Mouse (Mus musculus): ENCODE results near the gene Ypel3. TPM values are rescaled to one million over a fixed set of nuclear protein-coding genes. Genes with fewer than 3 reads are reported as not detected.

The Ypel3 gene
- total and polyA plus RNA-seq, 3 experiments: 33.9 to 44.0 (median 38.9) TPM

DNA sequence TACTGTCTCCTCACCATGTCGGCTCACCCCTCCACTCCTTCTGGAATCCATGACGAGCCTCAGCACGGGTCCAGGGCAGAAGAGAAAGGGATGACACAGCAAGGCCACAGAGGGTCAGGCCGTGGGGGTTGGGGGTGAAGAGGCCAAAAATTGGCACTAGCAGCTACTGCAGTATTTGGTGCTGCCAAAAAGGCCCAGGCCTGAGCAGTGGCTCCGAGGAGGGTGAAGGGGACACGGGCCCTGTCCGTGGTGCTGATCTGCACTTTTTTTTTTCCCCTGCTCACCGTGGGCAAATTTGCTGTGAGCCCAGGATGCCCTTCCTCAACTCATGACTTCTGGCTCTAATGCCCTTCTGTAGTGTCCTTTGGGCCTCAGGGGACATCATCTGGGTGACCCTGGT is 48.6 kb downstream of the Ypel3 start:
- H3K4me3 ChIP-seq (replicated peaks in 1 of 3; ENCODE audit: low read depth in 2 of 3, low read length in 2 of 3, poor library complexity in 1 of 3): no peak overlapping the region
- H3K36me3 ChIP-seq (replicated peaks in 1 of 2; ENCODE audit: control insufficient read depth in 1 of 2, insufficient read depth in 1 of 2, low read length in 1 of 2): no peaks in the 10 kb centered on the region
- H3K4me1 ChIP-seq (ENCODE audit: control insufficient read depth in 1 of 2, insufficient read depth in 2 of 2): peaks cover 7 to 8% of the 10 kb centered on the region in 2 experiments; a peak in 2 of 4 replicates
- TF ChIP-seq CHD1 (IDR thresholded peaks at IDR 0.05; ENCODE audit: low read depth, low read length) (no peak), MEF2A (IDR thresholded peaks at IDR 0.05; ENCODE audit: borderline replicate concordance, low read depth, low read length) (no peak), POLR2A (IDR thresholded peaks at IDR 0.05; ENCODE audit: low read depth, low read length) (no peak), ZNF384 (IDR thresholded peaks at IDR 0.05; ENCODE audit: low read depth, low read length) (peak; percentile 77), MAX (IDR thresholded peaks at IDR 0.05; ENCODE audit: low read length) (no peak), JUND (conservative IDR thresholded peaks at IDR 0.05; ENCODE audit: low read depth, low read length) (no peak), MAFK (IDR thresholded peaks at IDR 0.05; ENCODE audit: insufficient replicate concordance, low read length) (no peak), RAD21 (IDR thresholded peaks at IDR 0.05; ENCODE audit: low read depth, low read length) (no peak)
- no peaks in the 10 kb centered on the region for H3K79me2 ChIP-seq (replicated peaks; ENCODE audit: control insufficient read depth, extremely low read depth, insufficient read depth, poor library complexity, severe bottlenecking)
- H3K27me3 ChIP-seq (replicated peaks): peaks cover 52% of the 10 kb centered on the region
- no peaks in the 10 kb centered on the region for H3K9me3 ChIP-seq (replicated peaks; ENCODE audit: low read length)
- H3K4me2 ChIP-seq (ENCODE audit: insufficient read depth, low read depth, poor library complexity, severe bottlenecking): no peak overlapping the region
- in situ Hi-C loops (cut with MboI; ENCODE audit: low pct_ligation_motif_present, low pct_unique_long_range_greater_than_20kb, low sequenced_read_pairs): no loop called here
- H3K9ac ChIP-seq (ENCODE audit: insufficient read depth, low read depth): no peak overlapping the region
- no peak overlapping the region for H3K27ac ChIP-seq (ENCODE audit: insufficient read depth, low read depth)
- no peak for DNase-seq (ENCODE audit: extremely low read depth)
- dilution Hi-C loops (cut with MboI; ENCODE audit: extremely low pct_ligation_motif_present, extremely low pct_unique_long_range_greater_than_20kb, low sequenced_read_pairs): no loop called here

DNA sequence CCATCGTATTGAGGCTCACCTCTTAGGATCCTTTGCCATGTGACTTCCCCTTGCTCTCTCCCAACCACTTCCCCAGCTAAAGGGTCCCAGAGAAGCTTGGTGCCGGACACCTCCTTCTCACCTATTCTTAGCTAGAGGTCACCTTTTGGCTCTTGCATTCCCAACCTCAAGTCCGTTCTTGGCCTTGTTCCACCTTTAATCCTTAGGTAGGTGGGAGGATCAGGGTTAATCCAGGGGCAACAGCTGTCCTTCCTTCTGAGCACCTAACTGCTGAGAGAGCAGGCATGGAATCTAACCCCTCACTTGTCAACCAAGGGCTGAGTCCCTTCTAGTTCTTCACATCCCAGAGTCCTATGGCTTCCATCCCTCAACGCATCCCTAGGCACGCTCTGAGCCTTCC is 49.2 kb downstream of the Ypel3 start:
- Histone ChIP-seq H3K27ac (ENCODE audit: insufficient read depth, low read depth) (no peak overlapping the region), H3K36me3 (replicated peaks in 1 of 2; ENCODE audit: control insufficient read depth in 1 of 2, insufficient read depth in 1 of 2, low read length in 1 of 2) (no peaks in the 10 kb centered on the region), H3K9ac (ENCODE audit: insufficient read depth, low read depth) (no peak overlapping the region), H3K27me3 (replicated peaks) (peaks cover 57% of the 10 kb centered on the region), H3K4me1 (ENCODE audit: control insufficient read depth in 1 of 2, insufficient read depth in 2 of 2) (peaks cover 7 to 8% of the 10 kb centered on the region in 2 experiments; a peak in 2 of 4 replicates), H3K4me2 (ENCODE audit: insufficient read depth, low read depth, poor library complexity, severe bottlenecking) (no peak overlapping the region), H3K79me2 (replicated peaks; ENCODE audit: control insufficient read depth, extremely low read depth, insufficient read depth, poor library complexity, severe bottlenecking) (no peaks in the 10 kb centered on the region), H3K4me3 (replicated peaks in 1 of 3; ENCODE audit: low read depth in 2 of 3, low read length in 2 of 3, poor library complexity in 1 of 3) (no peak overlapping the region), H3K9me3 (replicated peaks; ENCODE audit: low read length) (no peaks in the 10 kb centered on the region)
- DNase-seq (ENCODE audit: extremely low read depth): no peak
- in situ Hi-C loops (cut with MboI; ENCODE audit: low pct_ligation_motif_present, low pct_unique_long_range_greater_than_20kb, low sequenced_read_pairs): no loop called here
- TF ChIP-seq ZKSCAN1 (IDR thresholded peaks at IDR 0.05; ENCODE audit: borderline replicate concordance, low read depth, low read length): no peak
- TF ChIP-seq RCOR1 (conservative IDR thresholded peaks at IDR 0.05; ENCODE audit: low read depth, low read length): no peak
- no peak for TF ChIP-seq SIN3A (IDR thresholded peaks at IDR 0.05; ENCODE audit: low read length)
- dilution Hi-C loops (cut with MboI; ENCODE audit: extremely low pct_ligation_motif_present, extremely low pct_unique_long_range_greater_than_20kb, low sequenced_read_pairs): no loop called here

Other genes with a start within 250 kb of the Ypel3 start
Only the 20 nearest of the 31 such genes appear.
- 4.9 and 13.9 TPM in 2 replicates for gene Nupr1, start 146.1 kb upstream of the Ypel3 start, total RNA-seq (2012; rRNA removed)
- gene Nupr1, start 146.1 kb upstream of the Ypel3 start, total RNA-seq (2014; rRNA removed): 5.5 and 6.4 TPM in 2 replicates
- gene Nupr1, start 146.1 kb upstream of the Ypel3 start, polyA plus RNA-seq (2012; ENCODE audit: insufficient read length, low read depth): 12.5 and 13.5 TPM in 2 replicates
- 45.9 and 55.6 TPM in 2 replicates for gene Sgf29, start 127.6 kb upstream of the Ypel3 start, total RNA-seq (2012; rRNA removed)
- 20.5 and 31.7 TPM in 2 replicates for gene Sgf29, start 127.6 kb upstream of the Ypel3 start, total RNA-seq (2014; rRNA removed)
- gene Sgf29, start 127.6 kb upstream of the Ypel3 start, polyA plus RNA-seq (2012; ENCODE audit: insufficient read length, low read depth): 70.0 and 71.7 TPM in 2 replicates
- gene Sult1a1, start 100.5 kb upstream of the Ypel3 start, total RNA-seq (2012; rRNA removed): 0.17 and 0.34 TPM in 2 replicates
- 0.80 and 0.87 TPM in 2 replicates for gene Sult1a1, start 100.5 kb upstream of the Ypel3 start, total RNA-seq (2014; rRNA removed)
- 0.87 and 1.4 TPM in 2 replicates for gene Sult1a1, start 100.5 kb upstream of the Ypel3 start, polyA plus RNA-seq (2012; ENCODE audit: insufficient read length, low read depth)
- gene Bola2, start 81.6 kb upstream of the Ypel3 start, total RNA-seq (2012; rRNA removed): 136 and 155 TPM in 2 replicates
- gene Bola2, start 81.6 kb upstream of the Ypel3 start, total RNA-seq (2014; rRNA removed): 60.4 and 72.8 TPM in 2 replicates
- gene Bola2, start 81.6 kb upstream of the Ypel3 start, polyA plus RNA-seq (2012; ENCODE audit: insufficient read length, low read depth): 341 and 353 TPM in 2 replicates
- 5.0 and 5.6 TPM in 2 replicates for gene Slx1b, start 81.2 kb upstream of the Ypel3 start, total RNA-seq (2012; rRNA removed)
- 4.4 and 4.7 TPM in 2 replicates for gene Slx1b, start 81.2 kb upstream of the Ypel3 start, total RNA-seq (2014; rRNA removed)
- gene Slx1b, start 81.2 kb upstream of the Ypel3 start, polyA plus RNA-seq (2012; ENCODE audit: insufficient read length, low read depth): 5.6 and 8.3 TPM in 2 replicates
- gene Coro1a, start 69.2 kb upstream of the Ypel3 start, total RNA-seq (2012; rRNA removed): 287 and 312 TPM in 2 replicates
- gene Coro1a, start 69.2 kb upstream of the Ypel3 start, total RNA-seq (2014; rRNA removed): 349 and 371 TPM in 2 replicates
- 203 and 228 TPM in 2 replicates for gene Coro1a, start 69.2 kb upstream of the Ypel3 start, polyA plus RNA-seq (2012; ENCODE audit: insufficient read length, low read depth)
- 13.2 and 25.3 TPM in 2 replicates for gene Mapk3, start 17.4 kb upstream of the Ypel3 start, total RNA-seq (2012; rRNA removed)
- 20.3 and 22.4 TPM in 2 replicates for gene Mapk3, start 17.4 kb upstream of the Ypel3 start, total RNA-seq (2014; rRNA removed)
- gene Mapk3, start 17.4 kb upstream of the Ypel3 start, polyA plus RNA-seq (2012; ENCODE audit: insufficient read length, low read depth): 38.9 and 48.5 TPM in 2 replicates
- gene Gdpd3, start 10.6 kb upstream of the Ypel3 start, total RNA-seq (2012; rRNA removed): 1.0 and 1.5 TPM in 2 replicates
- 0.63 and 1.3 TPM in 2 replicates for gene Gdpd3, start 10.6 kb upstream of the Ypel3 start, total RNA-seq (2014; rRNA removed)
- 1.6 and 2.2 TPM in 2 replicates for gene Gdpd3, start 10.6 kb upstream of the Ypel3 start, polyA plus RNA-seq (2012; ENCODE audit: insufficient read length, low read depth)
- gene Tbx6, start 4.5 kb downstream of the Ypel3 start, total RNA-seq (2012; rRNA removed): 15.2 and 15.8 TPM in 2 replicates
- 12.3 and 12.8 TPM in 2 replicates for gene Tbx6, start 4.5 kb downstream of the Ypel3 start, total RNA-seq (2014; rRNA removed)
- gene Tbx6, start 4.5 kb downstream of the Ypel3 start, polyA plus RNA-seq (2012; ENCODE audit: insufficient read length, low read depth): 29.2 and 31.5 TPM in 2 replicates
- gene Ppp4c, start 15.5 kb downstream of the Ypel3 start, total RNA-seq (2012; rRNA removed): 201 and 213 TPM in 2 replicates
- 175 and 195 TPM in 2 replicates for gene Ppp4c, start 15.5 kb downstream of the Ypel3 start, total RNA-seq (2014; rRNA removed)
- gene Ppp4c, start 15.5 kb downstream of the Ypel3 start, polyA plus RNA-seq (2012; ENCODE audit: insufficient read length, low read depth): 161 and 168 TPM in 2 replicates
- gene Fam57b, start 20.7 kb downstream of the Ypel3 start, total RNA-seq (2012; rRNA removed): 0.30 TPM in 1 of 2 replicates, not detected in the other
- gene Fam57b, start 20.7 kb downstream of the Ypel3 start, total RNA-seq (2014; rRNA removed): not detected in 2 replicates
- gene Fam57b, start 20.7 kb downstream of the Ypel3 start, polyA plus RNA-seq (2012; ENCODE audit: insufficient read length, low read depth): not detected in 2 replicates
- gene 4930451I11Rik, start 54.7 kb downstream of the Ypel3 start, total RNA-seq (2012; rRNA removed): not detected in 2 replicates
- not detected in 2 replicates for gene 4930451I11Rik, start 54.7 kb downstream of the Ypel3 start, total RNA-seq (2014; rRNA removed)
- not detected in 2 replicates for gene 4930451I11Rik, start 54.7 kb downstream of the Ypel3 start, polyA plus RNA-seq (2012; ENCODE audit: insufficient read length, low read depth)
- gene Doc2a, start 70.5 kb downstream of the Ypel3 start, total RNA-seq (2012; rRNA removed): 1.9 and 3.4 TPM in 2 replicates
- gene Doc2a, start 70.5 kb downstream of the Ypel3 start, total RNA-seq (2014; rRNA removed): not detected in 2 replicates
- gene Doc2a, start 70.5 kb downstream of the Ypel3 start, polyA plus RNA-seq (2012; ENCODE audit: insufficient read length, low read depth): not detected in 2 replicates
- gene Hirip3, start 85.0 kb downstream of the Ypel3 start, total RNA-seq (2012; rRNA removed): 70.9 and 103 TPM in 2 replicates
- gene Hirip3, start 85.0 kb downstream of the Ypel3 start, total RNA-seq (2014; rRNA removed): 42.4 and 44.7 TPM in 2 replicates
- gene Hirip3, start 85.0 kb downstream of the Ypel3 start, polyA plus RNA-seq (2012; ENCODE audit: insufficient read length, low read depth): 190 and 267 TPM in 2 replicates
- gene Ino80e, start 85.4 kb downstream of the Ypel3 start, total RNA-seq (2012; rRNA removed): 73.9 and 109 TPM in 2 replicates
- 73.6 and 78.4 TPM in 2 replicates for gene Ino80e, start 85.4 kb downstream of the Ypel3 start, total RNA-seq (2014; rRNA removed)
- gene Ino80e, start 85.4 kb downstream of the Ypel3 start, polyA plus RNA-seq (2012; ENCODE audit: insufficient read length, low read depth): 216 and 243 TPM in 2 replicates
- 28.5 and 29.0 TPM in 2 replicates for gene Taok2, start 107.7 kb downstream of the Ypel3 start, total RNA-seq (2012; rRNA removed)
- gene Taok2, start 107.7 kb downstream of the Ypel3 start, total RNA-seq (2014; rRNA removed): 13.6 and 15.3 TPM in 2 replicates
- 32.2 and 33.0 TPM in 2 replicates for gene Taok2, start 107.7 kb downstream of the Ypel3 start, polyA plus RNA-seq (2012; ENCODE audit: insufficient read length, low read depth)
- gene Tmem219, start 146.0 kb downstream of the Ypel3 start, total RNA-seq (2012; rRNA removed): 39.7 and 43.2 TPM in 2 replicates
- gene Tmem219, start 146.0 kb downstream of the Ypel3 start, total RNA-seq (2014; rRNA removed): 31.3 and 33.4 TPM in 2 replicates
- 37.4 and 39.3 TPM in 2 replicates for gene Tmem219, start 146.0 kb downstream of the Ypel3 start, polyA plus RNA-seq (2012; ENCODE audit: insufficient read length, low read depth)
- gene Kctd13, start 151.9 kb downstream of the Ypel3 start, total RNA-seq (2012; rRNA removed): 35.0 and 37.5 TPM in 2 replicates
- 16.4 and 19.0 TPM in 2 replicates for gene Kctd13, start 151.9 kb downstream of the Ypel3 start, total RNA-seq (2014; rRNA removed)
- 35.2 and 40.4 TPM in 2 replicates for gene Kctd13, start 151.9 kb downstream of the Ypel3 start, polyA plus RNA-seq (2012; ENCODE audit: insufficient read length, low read depth)
- gene Asphd1, start 172.6 kb downstream of the Ypel3 start, total RNA-seq (2012; rRNA removed): 0.08 TPM in 1 of 2 replicates, not detected in the other
- gene Asphd1, start 172.6 kb downstream of the Ypel3 start, total RNA-seq (2014; rRNA removed): not detected in 2 replicates
- gene Asphd1, start 172.6 kb downstream of the Ypel3 start, polyA plus RNA-seq (2012; ENCODE audit: insufficient read length, low read depth): 1.3 and 1.8 TPM in 2 replicates
- gene Sez6l2, start 173.6 kb downstream of the Ypel3 start, total RNA-seq (2012; rRNA removed): 7.2 and 8.8 TPM in 2 replicates
- gene Sez6l2, start 173.6 kb downstream of the Ypel3 start, total RNA-seq (2014; rRNA removed): 8.9 and 9.9 TPM in 2 replicates
- gene Sez6l2, start 173.6 kb downstream of the Ypel3 start, polyA plus RNA-seq (2012; ENCODE audit: insufficient read length, low read depth): 29.2 and 29.3 TPM in 2 replicates

Data from CH12.LX (cell line).